Mouse (Mus musculus) monocyte, adult 2 months (primary cell): ENCODE data around the gene Gm11627.

Experiments
- DNase-seq, 2 experiments: peaks; one replicate each; pipeline ENCODE4 v3.0.0; 2022; ENCODE audit warnings: low spot score in 2 of 2, low read depth in 1 of 2

The Gm11627 gene

DNA sequence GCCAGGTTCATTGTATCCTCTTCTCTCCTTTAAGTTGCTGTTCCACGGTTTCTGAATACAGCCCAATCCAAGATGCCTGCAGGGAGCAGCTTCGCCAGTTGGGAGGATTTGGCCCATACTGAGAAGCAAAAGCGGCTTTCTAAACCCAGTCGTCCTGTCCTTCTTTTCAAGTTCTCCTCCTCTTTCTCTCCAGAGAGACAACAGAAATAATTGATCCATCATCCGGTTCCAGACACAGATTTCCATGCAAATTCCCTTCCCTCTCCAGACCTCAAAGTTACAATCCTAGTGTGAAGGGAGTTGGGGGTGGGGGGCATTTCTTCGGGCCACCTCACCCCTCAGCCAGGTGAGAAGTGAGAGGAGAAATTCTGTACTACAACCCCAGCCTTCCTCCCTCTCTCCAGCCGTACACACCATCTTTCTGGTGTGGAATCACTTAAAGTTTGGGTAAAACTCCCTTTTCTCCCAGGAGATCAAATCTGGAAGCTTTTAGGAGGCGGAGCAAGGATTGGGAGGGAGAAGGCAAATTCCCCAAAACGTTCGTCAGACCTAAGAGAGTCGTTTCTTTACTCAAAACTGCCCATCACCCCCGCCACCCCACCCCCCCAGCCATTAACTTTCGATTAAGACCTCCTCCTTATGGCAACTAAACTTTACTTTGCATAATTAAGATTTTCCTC is 23.7 kb upstream of the Gm11627 start:
- no peak for DNase-seq

DNA sequence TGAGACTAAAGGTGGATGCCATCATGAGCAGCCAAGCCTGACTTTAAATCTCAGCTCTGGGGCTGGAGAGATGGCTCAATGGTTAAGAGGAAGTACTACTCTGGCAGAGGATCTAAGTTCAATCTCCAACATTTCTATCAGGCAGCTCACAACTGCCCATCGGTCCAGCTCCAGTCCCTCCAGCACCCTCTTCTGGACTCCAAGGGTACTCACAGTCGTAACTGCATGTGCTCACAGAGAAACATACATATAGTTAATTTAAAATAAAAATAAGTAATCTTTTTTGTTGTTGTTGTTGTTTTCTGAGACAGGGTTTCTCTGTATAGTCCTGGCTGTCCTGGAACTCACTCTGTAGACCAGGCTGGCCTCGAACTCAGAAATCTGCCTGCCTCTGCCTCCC is 20.7 kb upstream of the Gm11627 start:
- no peak for DNase-seq

GRCm38 (mm10) chr11:102595341-102595820 is 16.1 kb upstream of the Gm11627 start:
- DNase-seq: no peak

DNA sequence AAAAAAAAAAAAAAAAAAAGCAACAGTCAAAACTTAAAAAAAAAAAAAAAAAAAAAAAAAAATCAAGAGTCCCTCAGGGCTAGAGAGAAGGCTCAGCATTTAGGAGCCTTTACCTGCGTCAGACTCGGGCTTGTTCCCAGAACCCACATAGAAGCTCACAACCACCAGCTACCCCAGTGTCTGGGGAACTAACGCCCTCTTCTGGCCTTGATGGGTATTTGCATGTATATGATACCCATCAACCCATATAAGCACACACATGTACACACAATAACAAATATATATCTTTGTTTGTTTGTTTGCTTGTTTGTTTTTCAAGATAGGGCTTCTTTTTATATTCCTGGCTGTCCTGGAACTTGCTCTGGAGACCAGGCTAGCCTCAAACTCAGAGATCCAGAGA is 8.3 kb upstream of the Gm11627 start:
- DNase-seq: no peak

DNA sequence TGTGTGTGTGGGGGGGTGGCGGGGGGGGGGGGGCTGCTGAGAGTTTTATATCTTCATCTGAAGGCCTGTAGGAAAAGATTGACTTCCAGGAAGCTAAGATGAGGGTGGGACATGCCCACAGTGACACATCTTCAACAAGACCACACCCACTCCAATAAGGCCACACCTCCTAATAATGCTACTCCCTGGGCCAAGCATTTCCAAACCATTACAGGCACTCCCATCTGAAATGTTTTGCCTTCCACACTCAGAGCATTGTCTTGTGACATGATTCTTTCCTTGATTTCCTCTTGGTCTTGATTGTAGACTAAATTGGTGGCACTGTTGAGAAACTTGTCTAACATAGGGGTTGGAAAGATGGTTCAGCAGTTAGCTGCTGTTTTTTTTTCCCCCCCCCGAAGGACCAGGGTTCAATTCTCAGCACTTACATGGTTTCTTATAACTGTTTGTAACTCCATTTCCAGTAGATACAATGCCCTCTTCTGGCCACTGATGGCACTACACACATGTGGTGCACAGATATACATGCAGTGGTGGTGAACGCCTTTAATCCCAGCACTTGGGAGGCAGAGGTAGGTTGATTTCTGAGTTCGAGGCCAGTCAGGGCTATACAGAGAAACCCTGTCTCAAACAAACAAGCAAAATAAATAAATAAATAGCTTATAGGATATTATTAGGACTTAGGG is 7.3 kb upstream of the Gm11627 start:
- DNase-seq: no peak

DNA sequence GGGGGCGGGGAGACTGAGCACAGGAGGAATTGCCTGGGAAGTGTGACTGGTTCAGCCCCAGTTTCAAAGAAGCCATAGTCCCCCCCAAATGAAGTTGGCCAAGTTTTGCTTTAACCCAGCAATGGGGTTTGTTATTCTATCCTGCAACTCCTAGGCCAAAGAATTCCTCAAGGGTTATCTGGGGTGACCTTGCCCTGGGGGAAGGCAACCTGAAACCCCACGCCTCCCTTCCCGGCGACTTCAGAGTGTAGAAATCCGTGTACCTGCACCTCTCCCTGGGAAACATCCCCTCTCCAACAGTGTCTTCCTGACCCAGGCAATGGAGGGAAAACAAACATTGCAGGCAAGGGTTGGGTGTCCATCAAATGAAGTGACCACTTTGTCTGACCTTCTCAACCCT is 3.5 kb upstream of the Gm11627 start:
- DNase-seq: no peak

DNA sequence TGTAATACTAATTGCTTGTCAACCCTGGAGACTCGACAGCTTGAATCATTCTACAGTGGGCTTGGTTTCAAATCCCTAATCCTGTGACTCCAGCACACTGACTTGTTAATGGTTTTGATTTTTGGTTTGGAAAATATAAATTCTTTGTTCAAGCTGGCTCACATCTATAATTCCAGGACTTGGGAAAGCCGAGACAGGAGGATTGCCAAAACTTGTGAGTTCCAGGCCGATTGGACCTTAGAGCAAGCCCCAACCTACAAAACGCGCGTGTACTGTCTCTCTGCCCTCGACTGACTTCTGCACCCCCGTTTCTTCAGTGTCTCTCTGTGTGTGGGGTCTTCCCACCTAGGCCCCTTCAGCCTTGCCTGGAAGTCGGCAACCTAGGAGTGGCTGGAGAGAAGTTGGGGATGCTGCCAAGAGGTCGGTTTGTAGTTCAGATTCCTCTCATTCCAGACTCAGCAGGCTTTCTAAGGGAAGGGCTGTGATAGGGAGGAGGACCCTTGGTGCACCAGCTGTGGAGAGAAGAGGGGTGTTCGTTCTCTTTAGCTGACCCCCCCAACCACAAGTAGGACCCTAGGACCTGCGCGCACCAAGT is 2.9 kb upstream of the Gm11627 start:
- no peak for DNase-seq

DNA sequence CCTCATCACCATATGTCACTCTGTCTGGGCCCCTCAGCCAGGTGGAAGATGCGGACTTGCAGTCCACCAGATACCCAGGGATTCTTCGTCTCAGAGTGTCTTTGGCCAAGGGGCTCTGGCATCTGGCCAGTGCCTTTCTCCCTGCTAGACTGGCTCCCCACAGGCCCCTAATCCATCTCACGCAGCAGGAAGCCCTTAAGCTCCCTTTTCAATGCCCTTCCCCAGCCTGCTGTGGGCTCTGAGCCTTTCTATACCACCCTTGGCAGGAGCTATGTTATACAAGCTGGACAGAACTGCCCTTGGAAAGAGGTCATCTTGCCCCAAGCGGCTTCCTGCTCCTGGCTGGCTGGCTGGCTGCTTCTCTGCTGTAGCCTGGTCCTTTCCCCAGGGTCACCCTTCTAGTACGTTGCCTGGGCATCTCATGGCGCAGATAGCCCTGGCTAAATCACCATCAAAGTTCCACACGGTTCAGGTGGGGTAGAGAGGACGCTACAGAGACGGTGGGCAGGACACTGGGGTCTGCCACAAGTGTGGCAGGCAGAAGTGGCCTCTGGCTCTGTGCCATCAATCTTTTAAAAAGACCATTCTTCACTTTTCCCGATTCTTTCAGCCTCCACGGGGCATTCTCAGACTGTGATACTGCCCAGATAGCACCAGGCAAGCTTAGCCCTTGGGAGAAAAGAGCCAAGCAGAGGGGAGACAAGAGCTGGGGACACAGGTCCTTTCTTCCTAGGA is 2.2 kb upstream of the Gm11627 start:
- DNase-seq: no peak

DNA sequence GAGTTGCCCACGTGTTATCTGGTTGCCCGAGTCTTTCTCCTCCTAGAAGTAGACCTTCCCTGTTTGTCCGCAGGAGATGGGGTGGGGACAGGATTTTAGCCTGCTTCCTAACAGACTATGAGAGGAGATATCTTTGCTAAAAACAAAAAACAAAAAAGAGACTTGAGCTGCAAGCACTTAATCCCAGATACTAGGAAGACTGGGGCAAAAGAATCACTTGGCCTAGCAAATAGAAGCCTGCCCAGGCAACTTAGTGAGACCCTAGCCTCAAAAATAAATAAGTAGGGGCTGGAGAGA is 721 bp upstream of the Gm11627 start:
- DNase-seq: no peak

DNA sequence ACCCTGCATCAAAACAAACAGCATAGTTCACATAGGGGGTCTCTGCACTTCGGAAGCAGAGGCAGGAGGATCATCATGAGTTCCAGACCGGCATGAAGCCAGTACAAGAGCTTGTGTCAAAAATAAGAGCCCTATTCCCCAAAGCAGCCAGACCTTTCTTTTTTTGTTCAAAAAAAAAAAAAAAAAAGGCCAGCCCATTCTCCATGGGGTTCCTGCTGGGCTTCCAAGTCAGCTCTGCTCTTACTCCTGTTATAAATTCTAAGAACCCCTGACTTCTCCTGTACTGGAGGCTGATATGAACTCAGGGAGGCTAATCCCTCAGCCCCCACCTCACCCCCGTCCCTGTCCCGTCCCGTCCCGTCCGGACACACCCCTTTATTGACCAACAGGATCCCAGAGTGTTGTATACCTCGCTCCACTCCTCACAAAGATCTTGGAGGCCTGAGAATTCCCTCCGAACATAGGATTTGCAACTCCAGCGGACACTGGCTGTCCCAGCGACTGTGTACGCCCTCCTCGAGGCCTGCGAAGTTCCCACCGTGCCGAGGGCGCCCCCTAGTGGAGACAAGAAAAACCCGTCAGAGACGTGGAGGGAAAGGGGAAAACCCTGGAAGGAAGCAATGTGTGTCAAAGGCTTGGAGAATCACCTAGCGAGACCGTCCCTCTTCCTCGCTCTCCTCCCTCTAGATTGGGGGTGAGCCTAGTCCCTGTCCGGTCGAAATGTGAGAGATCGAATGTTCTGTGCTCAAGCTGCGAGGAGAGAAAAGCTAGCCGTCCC is 731 bp downstream of the Gm11627 start:
- DNase-seq: peak; percentile 27 to 55

GRCm38 (mm10) chr11:102576050-102576754 is 3.1 kb downstream of the Gm11627 start:
- no peak for DNase-seq

- DNase-seq: no peak
These were observed 4.2 kb downstream of the Gm11627 start for GRCm38 (mm10) chr11:102575034-102575433.

GRCm38 (mm10) chr11:102572866-102573663 is 6.2 kb downstream of the Gm11627 start:
- DNase-seq: peak; percentile 19 to 53

GRCm38 (mm10) chr11:102568756-102569377 is 10.4 kb downstream of the Gm11627 start:
- DNase-seq: no peak

DNA sequence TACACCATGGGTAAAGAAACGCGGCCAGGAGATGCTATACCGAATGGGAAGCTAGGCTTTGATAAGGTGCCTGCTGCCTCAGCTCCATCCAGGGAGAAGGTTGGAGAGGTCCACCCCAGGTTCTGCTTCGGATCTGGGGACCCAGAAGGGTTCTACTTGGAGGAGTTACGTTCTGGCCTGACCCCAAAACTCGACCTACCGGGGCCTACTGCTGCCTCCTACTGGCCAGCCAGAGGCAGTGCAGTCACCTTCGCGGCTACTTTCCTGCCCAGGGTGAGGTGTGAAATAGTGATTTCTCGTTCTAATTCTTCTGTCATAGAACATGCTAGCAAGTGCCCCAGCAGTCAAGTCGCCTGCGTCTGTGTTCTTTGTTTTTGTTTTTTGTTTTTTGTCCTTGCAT is 11.1 kb downstream of the Gm11627 start:
- no peak for DNase-seq

DNA sequence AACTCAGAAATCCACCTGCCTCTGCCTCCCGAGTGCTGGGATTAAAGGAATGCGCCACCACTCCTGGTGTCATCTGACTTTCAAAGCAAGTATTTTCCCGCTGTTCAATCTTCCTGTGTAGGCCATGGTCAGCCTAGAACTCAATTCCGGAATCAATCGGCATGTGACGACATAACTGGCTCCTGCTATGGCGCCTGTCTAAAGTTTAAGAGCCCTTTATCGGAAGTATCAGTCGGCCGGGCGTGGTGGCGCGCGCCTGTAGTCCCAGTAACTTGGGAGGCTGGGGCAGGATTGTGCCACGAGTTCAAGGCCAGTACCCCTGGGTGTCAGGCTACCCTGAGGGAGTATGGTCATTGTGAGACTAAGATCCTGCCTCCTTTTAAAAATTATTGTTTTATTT is 11.5 kb downstream of the Gm11627 start:
- no peak for DNase-seq

DNA sequence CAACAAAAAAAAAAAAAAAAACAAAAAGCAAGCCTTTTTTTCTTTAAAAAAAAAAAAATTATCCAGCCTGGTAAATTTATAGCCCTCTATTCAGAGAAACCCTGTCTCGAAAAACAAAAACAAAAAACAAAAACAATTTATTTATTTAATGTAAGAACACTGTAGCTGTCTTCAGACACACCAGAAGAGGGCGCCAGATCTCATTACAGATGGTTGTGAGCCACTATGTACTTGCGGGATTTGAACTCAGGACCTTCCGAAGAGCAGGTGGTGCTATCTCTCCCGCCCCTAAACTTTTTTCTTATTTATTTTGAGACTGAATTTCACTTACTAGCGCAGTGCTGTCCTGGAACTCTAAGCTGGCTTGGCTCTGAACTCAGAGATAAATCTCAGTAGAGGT is 12.1 kb downstream of the Gm11627 start:
- no peak for DNase-seq

- no peak for DNase-seq
These were observed 13.0 kb downstream of the Gm11627 start for GRCm38 (mm10) chr11:102566290-102566689.

DNA sequence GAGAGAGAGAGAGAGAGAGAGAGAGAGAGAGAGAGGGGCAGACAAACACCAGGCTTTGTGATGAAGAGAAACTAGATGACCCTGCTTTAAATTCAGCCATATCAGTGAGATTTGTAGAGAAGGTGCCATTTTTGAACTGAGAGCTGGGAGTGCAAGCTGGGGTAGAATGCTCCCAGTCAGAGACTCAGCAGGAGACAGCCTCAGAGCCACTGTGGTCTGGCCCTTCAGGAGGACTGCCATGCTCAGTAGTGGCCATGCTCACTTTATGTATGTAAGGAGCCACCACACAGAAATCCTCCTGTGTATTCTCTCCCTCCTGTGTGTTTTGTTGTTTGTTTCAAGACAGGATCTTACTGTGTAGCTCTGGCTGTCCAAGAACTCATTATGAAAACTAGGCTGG is 13.5 kb downstream of the Gm11627 start:
- no peak for DNase-seq
